Mouse (Mus musculus): ENCODE results near the gene Emc10.

The Emc10 gene

DNA sequence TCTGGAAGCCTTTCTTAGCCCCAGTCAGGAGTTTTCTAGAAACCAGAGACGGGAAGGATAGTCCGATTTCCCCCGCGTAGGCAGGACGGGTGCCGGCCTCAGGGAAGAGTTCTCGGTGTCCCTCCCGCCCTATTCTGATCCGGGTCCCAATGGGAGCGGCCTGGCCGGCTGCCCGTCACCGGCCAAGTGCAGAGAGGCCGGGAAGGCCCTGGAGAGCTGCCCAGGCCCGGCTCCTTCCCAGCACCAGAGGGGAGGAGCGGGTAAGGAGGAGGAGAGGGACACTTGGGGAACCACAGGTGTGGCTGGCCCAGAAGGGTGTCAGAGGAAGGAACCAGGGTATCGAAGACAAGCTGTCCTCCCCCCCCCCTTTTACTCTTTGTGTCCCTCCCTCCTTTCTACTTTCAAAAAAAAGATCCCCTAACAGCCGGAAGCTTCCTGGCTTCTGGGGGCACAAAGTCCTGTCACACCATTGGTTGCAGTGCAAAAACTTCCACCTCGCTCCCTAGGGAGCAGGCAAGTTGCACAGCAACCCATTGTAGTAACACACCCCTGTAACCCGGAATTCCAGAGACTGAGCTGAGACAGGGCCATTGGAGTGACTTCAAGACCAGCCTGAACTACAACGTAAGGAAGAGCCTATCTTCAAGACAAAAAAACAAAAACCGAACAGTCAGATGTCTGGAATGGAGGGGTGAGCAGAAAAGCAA, 28.9 kb upstream of the Emc10 start:
- DNase-seq: peak; percentile 89

DNA sequence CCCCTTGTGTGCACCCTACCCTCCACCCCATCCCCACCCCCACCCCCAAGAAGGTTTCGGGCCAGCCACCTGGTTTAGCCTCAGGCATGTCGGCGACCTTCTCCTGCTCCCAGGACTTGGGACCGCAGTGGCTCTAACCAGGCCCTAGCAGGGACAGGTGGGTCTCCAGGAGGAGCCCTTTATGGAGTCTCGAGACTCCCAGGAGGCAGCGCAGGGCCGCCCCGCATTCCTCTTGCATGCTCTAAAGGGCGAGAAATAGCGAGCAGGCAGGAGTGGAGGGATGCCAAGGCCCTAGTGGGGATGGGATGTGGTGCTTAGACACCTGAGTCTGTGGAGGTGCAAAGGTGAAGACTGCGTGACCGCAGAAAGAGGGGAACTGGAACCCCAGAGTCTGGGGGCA, 28.2 kb upstream of the Emc10 start, which contains the start of gene Mybpc2:
Mybpc2 (minus strand) TSS at position 155 of the 400 bp plus-strand sequence.
- peak; percentile 37 for DNase-seq

DNA sequence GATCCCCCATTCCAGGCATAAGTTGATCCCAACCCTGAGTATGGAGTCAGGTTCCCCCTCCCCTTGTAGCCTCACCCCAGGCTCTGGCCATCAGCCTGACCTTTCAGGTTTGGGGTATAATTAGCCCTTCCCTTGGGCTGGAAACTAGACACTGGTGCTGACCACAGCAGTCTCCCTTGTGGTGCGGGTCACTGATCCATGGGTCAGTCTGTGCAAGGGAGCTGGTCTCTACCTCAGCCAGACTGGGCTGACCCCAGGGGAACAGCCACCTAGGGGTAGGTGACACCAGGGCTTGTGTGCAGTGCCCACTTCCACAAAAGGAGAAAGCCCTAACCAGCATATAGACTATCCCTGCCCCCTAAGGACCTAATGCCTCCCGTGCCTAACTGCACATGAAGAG, 26.7 kb upstream of the Emc10 start:
- no peak for DNase-seq

DNA sequence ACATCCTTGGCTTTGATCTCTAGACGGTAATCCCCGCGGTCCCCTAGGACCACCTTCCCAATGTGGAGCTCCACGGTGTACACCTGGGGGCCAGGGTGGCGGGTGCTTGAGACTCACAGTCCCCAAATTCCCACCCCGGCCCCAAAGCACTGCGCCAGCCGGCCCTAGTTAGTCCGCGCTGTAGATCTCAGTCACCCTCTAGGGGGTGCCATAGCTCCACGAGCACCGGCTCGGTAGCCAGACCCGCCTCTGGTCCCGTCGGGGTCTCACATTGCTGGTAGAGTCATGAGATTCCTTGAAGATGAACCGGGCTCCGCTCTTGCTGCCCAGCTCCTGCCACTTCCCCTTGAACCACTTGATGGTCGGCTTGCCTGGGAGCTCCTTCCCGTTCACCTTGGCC, 25.4 kb upstream of the Emc10 start:
- peak; percentile 77 for DNase-seq

DNA sequence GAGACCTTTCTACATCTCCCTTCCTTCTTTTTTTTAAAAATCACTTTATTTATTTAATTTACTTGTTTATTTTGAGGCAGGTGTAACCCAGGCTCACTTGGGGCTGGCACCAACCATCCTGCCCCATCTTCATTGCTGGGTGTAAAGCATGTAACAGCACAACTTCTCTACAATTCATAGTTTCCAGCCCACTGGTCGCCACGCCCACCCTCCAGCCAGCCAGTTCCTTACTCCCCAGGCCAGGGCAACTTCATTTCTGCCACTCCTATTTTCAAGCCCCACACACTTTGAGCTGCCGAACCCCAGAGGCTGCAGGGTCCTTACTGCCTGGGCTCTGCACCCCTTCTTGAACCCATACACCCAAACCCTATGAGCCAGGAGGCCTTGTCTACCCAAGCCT, 24.7 kb upstream of the Emc10 start:
- no peak for DNase-seq

DNA sequence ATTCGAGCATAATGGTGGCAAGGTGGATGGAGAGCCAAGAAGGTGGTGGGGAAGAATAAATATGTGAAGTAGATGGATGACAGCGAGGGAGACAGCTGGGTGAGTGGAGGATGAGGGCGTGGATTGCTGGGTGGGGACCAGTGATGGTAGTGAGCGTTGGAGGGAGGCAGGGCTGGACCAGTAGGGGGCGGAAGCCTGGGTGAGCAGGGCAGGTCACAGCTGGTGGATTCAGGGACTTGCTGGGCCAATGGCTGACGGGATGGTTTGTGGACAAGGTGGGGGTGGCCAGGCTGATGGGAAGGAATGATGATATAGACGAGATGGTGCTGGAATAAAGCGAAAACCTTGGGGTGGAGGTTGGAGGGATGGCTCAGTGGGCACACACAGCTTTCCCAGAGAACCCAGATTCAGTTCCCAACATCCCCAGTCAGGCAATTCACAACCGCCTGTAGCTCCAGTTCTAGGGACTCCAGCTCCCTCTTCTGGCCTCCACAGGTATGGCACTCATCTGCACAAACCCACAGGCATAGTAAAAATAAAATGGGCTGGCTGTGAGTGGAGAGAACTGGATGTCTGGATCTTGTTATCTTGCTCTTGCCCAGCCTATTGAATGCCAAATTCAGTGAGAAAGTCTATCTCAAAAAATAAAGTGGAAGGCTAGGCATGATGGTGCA, 23.0 kb upstream of the Emc10 start:
- no peak for DNase-seq

DNA sequence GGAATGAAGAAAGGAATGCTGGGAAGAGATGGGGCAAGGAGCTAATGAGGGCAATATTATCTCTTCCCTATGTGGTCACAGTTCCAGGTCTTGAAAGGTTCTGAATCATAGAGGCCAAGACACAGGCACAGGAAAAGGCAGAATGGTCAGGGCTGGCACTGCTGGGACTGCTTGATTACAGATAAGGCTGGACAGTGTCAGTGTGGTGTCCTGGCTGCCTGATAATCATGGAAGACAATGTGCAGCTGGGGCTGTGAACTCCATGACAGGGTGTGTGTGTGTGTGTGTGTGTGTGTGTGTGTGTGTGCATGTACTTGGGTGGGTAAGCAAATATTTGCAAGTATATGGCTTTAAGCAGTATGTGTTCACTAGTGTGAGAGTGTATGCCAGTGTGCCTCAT, 11.2 kb upstream of the Emc10 start:
- no peak for DNase-seq

DNA sequence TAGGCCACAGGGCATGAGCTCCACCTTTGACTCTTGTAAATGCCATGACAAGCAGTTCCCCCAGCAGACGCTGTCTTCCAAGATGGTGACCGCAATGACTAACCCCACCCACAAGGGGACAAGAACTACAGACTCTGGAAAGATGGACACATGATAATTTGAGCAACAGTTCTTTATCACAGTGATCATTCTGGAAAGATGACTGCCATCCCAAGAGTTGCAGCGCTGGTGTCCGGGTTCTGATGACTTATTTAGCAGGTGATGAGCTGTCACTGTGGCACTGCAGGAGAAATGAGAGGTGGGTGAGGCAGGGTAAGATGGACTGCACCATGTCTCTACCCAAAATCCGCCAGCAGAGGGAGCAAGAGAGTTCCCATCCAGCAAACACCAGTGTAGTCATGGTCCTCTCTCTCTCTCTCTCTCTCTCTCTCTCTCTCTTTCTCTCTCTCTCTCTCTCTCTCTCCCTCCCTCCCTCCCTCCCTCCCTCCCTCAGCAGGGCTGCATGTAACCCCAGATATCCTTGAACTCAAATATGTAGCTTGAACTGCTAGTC, 5.3 kb upstream of the Emc10 start:
- peak; percentile 77 for DNase-seq

DNA sequence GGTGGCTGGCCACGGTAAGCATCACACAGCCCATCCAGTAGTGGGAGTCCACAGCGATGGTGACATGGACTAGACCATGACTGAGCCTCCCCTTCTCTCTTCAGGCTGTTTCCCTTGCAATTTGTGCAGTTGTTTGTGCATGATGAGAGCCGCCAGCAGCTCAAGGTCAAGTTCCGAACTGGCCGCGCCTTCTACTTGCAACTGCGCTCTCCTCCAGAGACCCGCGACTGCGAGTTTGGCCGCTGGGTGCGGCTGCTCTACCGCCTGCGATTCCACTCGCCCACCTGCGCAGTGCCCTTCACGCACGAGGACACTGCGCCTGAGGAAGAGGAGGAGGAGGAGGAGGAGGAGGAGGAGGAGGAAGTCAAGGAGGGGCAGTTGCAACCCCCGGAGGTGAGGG, 3.7 kb upstream of the Emc10 start:
- DNase-seq: no peak

DNA sequence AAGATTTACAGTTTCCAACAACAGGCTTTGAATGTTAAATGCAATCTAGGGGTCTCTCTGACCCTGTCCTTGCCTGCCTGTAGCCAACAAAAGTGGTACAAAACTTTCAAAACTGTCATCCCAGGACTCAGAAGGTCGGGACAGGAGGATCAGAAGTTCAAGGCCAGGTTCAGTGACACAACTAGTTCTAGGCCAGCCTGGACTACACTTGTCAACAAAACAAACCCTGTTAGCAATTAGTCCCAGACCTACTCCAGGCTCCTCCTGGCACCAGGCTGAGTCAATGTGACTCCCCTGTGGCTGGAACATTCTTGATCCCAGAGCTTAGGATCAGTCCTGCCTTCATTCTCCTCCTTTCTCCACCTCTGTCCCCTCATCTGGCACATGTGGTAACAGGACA, 2.6 kb upstream of the Emc10 start:
- no peak for DNase-seq

DNA sequence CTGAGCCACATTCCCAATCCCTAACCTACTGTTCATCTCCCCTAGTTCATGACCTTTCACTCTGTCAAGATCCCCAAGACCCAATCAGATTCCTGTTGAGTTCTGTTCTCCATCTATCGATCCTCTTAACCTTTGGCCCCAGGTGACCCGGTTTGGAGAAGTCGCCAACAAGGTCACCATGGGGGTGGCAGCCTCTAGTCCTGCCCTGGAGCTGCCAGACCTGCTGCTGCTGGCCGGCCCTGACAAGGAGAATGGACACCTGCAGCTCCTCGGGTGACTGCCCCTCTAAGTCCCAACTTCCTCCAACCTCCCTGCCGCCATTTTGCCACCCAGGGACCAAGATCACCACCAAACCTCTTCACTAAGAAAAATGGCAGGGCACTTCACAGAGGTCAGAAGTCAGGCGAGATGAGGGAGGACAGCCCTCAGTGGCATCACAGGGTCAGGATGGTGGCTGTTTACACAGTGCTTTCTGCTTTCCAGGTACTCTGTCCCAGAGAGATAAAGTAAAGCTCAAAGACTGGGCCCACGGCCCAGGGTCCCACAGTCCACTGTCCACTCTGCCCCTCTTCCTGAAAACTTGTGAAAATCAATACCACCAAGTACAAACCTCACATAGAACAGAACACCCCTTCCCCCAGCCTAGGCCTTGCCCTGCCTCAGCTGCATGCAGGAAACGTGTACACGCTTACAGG, 1.2 kb upstream of the Emc10 start:
- DNase-seq: no peak

DNA sequence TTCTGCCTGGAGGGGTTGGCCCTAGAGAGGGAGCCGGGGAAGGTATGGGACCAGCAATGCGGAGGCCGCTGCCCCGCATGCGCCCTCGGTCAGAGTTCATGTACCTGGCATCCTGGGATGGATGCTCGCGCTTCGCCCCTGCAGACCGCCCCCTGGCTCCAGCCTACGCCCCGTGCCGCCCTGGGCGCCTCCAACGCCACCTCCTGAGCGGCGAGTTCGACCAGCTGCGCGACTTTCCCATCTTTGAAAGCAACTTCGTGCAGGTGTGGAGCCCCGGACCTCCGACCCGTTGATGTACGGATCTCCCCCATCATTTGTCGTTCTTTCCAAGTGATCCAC, 411 bp upstream of the Emc10 start:
- DNase-seq: no peak

DNA sequence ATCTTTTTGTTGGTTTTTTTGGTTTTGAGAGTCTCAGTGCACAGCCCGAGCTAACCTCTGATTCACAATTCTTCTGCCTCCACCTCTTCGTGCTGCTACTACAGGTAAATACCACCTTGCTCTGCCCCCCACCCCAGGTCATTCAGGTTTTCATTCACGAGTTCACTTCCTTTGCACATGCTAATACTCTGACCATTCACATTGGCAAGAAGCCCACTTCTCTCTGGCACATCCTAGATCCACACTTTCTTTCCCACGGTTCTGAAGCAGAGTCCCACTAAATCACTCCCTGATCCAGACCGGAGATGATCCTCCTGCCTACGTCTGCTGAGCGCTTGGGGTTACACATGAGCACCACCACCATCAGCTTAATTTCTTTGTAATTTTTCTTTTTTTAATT, 1.2 kb downstream of the Emc10 start:
- no peak for DNase-seq

DNA sequence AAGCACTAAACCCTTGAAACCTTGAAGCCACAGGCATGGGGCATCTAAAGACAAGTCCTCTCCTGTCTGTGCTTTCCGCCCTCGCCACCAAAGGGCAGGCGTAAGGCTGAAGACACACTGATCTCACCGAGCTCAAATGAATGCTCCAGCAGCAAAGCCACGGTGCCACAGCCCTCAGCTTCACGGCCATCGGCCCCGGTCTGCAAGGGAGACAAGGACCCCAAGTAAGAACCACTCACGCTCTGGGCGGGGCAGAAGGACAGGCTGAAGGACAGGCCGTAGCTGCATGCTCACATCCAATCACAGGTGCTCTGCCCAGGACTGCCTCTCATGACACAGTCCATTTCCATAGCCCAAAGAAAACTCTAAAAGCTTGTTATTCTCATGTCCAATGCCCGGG, 1.6 kb downstream of the Emc10 start:
- DNase-seq: no peak

DNA sequence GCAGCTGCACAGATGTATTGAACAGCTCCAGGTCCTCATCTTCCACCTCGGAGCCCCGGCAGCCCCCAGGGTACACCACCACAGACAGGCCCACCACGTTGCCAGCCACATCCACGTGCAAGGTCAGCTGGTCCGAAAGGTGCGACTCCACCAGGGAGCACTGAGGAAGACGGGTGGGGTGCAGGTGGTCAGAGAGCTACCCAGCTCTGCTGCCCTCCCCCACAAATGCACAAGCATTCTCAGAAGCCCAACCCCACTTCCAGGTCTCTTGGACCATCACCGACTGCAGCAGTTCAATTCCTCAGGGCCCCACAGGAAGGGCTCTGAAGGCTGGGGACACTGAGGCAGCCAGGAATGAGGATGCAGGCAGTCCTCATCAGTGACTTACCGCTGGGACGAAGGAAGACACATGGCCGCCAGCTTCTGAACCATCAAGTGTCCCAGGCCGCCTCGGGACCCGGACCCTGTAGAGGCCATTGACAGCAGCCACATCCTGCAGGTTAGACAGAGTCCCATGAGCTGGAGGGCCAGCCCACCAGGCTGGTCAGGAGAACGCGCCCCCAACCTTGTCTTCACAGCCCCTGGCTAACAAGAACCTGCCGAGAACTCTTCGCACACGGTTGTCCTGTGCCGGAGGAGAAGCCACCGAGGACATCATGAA, 4.0 kb downstream of the Emc10 start:
- DNase-seq: no peak

DNA sequence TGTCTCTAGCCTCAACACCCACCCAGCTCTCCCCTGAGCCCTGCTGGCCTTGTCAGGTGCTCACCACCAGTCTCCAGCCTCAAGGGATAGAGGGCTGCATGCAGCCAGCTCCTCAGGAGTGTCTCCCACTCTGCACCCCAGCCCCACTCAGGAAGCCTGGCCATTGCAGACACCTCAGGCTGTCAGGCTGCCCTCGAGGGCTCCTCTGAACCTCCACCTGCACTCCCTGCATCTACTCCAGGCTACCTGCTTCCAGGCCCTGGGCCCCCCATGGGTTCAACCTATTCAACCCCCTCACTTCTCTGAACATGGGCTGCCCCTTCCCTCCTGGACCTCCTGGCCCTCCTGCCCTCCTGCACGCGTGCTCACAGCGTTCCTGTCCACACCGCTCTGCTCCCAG, 4.9 kb downstream of the Emc10 start:
- no peak for DNase-seq

DNA sequence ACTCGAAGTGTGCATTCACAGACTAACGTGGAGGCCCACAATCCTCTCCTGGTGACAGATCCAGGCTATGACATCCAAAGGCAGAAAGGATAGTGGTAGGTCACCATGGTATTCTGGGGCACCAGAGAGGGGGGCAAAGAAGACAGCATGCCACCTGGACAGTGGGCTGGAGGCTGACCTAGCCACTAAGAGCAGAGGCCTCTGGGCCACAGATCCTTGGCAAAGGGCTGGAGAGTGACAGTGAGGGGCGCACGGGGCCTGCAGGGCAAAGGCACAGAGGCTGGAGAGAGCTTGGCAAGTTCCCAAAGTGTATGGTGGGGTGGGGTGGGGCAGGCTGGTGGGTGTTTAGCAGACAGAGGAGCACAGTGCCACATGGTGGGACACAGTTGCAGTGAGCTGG, 6.0 kb downstream of the Emc10 start:
- DNase-seq: no peak

DNA sequence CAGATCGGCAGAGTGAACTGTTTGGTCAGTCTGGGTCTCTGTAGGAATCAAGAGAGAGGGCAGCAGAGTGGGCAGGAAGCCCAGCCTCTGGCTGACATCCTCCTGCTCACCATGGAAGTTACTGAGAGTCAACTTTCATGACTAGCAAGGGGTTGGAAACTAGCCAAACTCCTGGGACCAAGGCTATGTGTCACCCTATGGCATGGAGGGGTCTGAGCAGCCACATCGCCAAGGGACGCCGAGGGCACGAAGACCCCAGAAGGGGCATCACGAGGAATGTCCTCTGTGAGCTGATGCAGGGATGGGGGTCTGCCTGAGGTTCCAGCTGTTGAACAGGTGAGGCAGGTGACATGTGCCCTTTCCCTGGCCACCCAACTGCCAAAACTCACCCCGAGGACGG, 7.8 kb downstream of the Emc10 start:
- no peak for DNase-seq

DNA sequence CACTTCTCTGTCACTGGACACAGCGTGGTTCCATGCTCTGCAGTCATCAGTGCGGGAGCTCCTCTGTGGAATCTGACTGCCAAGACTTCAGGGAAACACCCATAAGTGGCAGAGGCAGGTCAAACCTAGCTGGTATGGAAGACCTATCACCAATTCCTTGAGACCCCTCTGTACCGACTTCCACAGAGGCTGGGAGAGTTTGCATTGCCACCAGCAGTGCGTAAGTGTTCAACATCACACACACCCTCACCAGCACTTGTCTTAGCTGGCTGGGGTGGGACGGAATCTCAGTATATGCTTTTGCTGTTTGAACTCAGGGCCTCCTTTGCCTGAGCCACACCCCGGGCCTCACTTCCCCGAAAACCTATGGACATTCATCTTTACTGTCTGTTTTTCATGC, 8.4 kb downstream of the Emc10 start:
- no peak for DNase-seq

DNA sequence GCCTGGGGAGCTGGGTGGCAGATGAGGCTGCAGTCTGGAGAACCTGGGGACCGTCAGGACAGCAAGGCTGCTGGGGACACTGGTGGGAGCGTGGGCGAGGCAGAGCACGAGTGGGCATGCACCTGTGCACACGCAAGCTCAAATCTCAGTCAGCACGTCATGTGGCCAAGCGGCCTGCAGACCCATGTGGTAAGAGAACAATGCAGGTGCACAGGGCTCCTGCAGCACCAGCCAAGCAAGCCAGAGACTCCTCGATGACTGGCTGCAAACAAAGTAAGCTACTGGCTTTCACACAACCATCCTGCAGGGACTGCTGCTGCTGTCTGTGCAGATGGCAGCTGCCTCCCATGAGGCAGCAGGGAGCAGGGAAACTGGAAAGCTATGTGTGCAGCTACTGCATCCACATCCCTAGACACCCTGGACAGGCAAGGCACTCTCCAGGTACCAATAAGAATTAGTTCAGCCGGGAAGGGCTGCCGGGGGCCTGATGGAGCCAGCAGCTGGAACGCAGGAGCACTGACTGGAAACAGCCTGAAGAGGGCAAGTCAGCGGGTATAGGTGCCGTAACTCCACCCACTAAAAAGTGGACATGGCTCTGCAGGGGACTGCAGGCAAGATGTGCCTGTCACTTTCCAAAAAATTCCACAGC, 9.3 kb downstream of the Emc10 start:
- no peak for DNase-seq

DNA sequence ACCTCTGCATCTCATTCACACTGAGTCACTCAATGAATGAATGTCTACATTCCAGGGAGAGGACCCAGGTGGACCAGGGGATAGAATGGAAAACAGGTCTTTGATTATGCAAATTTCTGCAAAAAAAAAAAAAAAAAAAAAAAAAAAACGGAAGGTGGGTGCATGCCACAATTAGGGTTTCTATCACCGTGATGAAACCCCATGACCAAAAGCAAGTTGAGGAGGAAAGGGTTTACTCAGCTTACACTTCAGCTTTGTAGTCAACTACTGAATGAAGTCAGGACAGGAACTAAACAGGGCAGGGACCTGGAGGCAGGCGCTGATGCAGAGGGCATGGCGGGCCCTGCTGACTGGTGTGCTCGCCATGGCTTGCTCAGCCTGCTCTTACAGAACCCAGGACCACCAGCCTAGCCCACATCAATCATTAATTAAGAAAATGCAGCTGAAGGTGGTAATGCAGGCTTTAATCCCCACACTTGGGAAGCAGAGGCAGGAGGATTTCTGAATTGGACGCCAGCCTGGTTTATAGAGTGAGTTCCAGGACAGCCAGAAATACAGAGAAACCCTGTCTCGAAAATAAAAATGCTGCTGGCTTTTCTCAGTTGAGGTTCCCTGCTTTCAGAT, 10.6 kb downstream of the Emc10 start:
- DNase-seq: no peak

DNA sequence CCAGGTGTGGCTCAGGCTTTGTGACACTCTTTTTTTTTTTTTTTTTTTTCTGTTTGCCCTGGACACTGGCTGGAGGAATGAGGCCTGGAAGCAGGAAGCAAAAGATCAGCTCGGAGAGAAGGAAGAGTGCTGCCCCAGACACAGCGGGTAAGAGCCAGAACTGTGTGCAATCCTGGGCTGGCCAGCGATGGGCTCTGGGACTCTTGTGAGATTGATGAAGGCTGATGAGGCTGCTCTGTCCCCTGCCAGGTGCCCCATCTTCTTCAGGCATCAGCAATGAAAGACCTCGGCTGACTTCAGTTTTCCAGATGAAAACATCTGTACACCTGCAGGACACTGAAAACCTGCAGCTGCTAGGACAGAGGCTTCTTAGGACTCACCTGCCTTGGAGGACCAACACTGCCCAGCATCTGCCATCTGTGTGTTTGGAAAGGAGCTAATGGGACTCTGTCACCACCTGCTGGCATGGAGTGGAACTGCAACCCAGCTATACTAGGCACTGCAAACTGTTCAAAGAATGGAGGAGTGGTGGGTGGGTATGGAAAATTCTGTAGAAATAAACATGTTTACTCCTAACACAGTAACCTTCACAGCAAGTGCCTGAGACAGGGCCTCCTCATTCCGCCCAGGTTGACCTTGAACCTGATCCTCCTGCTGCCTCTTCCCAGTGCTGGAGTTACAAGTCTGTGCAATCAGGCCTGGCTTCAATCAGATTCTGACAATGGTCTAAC, 11.3 kb downstream of the Emc10 start:
- DNase-seq: peak; percentile 80

Data from lung, postnatal 14 days (tissue).